Mouse (Mus musculus): ENCODE results near the gene Efna4. TPM values are rescaled to one million over a fixed set of nuclear protein-coding genes. Genes with fewer than 3 reads are reported as not detected.

The Efna4 gene
- polyA plus RNA-seq, 1 experiment from 2014 or later = 9.3 TPM

GRCm38 (mm10) chr3:89315195-89315929 lies 22.5 kb downstream of the Efna4 start:
- no peak overlapping the region for H3K27ac ChIP-seq (ENCODE audit: low read depth, low read length)
- H3K4me3 ChIP-seq (ENCODE audit: low read depth, low read length) = peak overlapping the region; percentile 39
- H3K36me3 ChIP-seq (ENCODE audit: control insufficient read depth, insufficient read depth, low read length) = no peaks in the 10 kb centered on the region
- H3K4me2 ChIP-seq = peak overlapping the region; percentile 72
- H3K9ac ChIP-seq (ENCODE audit: low read depth, low read length) = peak overlapping the region; percentile 66
- 0 out of 2 replicates have a peak, but pooled peaks have one; percentile 28 for ATAC-seq (replicated peaks; ENCODE audit: insufficient number of reproducible peaks, low FRiP score, low TSS enrichment)
- peaks cover 30% of the 10 kb centered on the region for H3K4me1 ChIP-seq (ENCODE audit: control insufficient read depth, insufficient read depth, low read length)
- peaks cover 39% of the 10 kb centered on the region for H3K27me3 ChIP-seq (ENCODE audit: control insufficient read depth, insufficient read depth, low read length)
- 9% methylated on average over 26 of the region's 26 CpGs for WGBS (ENCODE audit: insufficient replicate concordance)
- H3K9me3 ChIP-seq (replicated peaks; ENCODE audit: control insufficient read depth, low read length) = no peaks in the 10 kb centered on the region

- peak overlapping the region; percentile 66 for H3K9ac ChIP-seq (ENCODE audit: low read depth, low read length)
- H3K27me3 ChIP-seq (ENCODE audit: control insufficient read depth, insufficient read depth, low read length) = peaks cover 33% of the 10 kb centered on the region
- H3K4me3 ChIP-seq (ENCODE audit: low read depth, low read length) = no peak overlapping the region
- H3K4me2 ChIP-seq = peak overlapping the region; percentile 72
- peaks cover 24% of the 10 kb centered on the region for H3K4me1 ChIP-seq (ENCODE audit: control insufficient read depth, insufficient read depth, low read length)
- no peak overlapping the region for H3K27ac ChIP-seq (ENCODE audit: low read depth, low read length)
- H3K9me3 ChIP-seq (replicated peaks; ENCODE audit: control insufficient read depth, low read length) = no peaks in the 10 kb centered on the region
- no peaks in the 10 kb centered on the region for H3K36me3 ChIP-seq (ENCODE audit: control insufficient read depth, insufficient read depth, low read length)
- WGBS (ENCODE audit: insufficient replicate concordance) = 42% methylated on average over 2 of the region's 2 CpGs
- ATAC-seq (replicated peaks; ENCODE audit: insufficient number of reproducible peaks, low FRiP score, low TSS enrichment) = no peak
These were observed 23.0 kb downstream of the Efna4 start for GRCm38 (mm10) chr3:89314791-89315190.

GRCm38 (mm10) chr3:89314340-89314739 lies 23.5 kb downstream of the Efna4 start:
- H3K27me3 ChIP-seq (ENCODE audit: control insufficient read depth, insufficient read depth, low read length) = peaks cover 28% of the 10 kb centered on the region
- no peak for ATAC-seq (replicated peaks; ENCODE audit: insufficient number of reproducible peaks, low FRiP score, low TSS enrichment)
- 58% methylated on average over 5 of the region's 5 CpGs for WGBS (ENCODE audit: insufficient replicate concordance)

GRCm38 (mm10) chr3:89308089-89308488 lies 29.7 kb downstream of the Efna4 start:
- Histone ChIP-seq H3K4me3 (ENCODE audit: low read depth, low read length) (no peak overlapping the region), H3K4me2 (no peak overlapping the region), H3K9me3 (replicated peaks; ENCODE audit: control insufficient read depth, low read length) (no peaks in the 10 kb centered on the region), H3K4me1 (ENCODE audit: control insufficient read depth, insufficient read depth, low read length) (no peaks in the 10 kb centered on the region), H3K27me3 (ENCODE audit: control insufficient read depth, insufficient read depth, low read length) (no peaks in the 10 kb centered on the region), H3K27ac (ENCODE audit: low read depth, low read length) (no peak overlapping the region), H3K36me3 (ENCODE audit: control insufficient read depth, insufficient read depth, low read length) (no peaks in the 10 kb centered on the region), H3K9ac (ENCODE audit: low read depth, low read length) (no peak overlapping the region)
- WGBS (ENCODE audit: insufficient replicate concordance) = 7% methylated on average over 9 of the region's 9 CpGs
- ATAC-seq (replicated peaks; ENCODE audit: insufficient number of reproducible peaks, low FRiP score, low TSS enrichment) = peak; percentile 53; the same call in 1 of the 2 replicates

More at GRCm38 (mm10) chr3:89314340-89314739, 23.5 kb downstream of the Efna4 start:
- no peak overlapping the region for H3K4me2 ChIP-seq
- no peak overlapping the region for H3K4me3 ChIP-seq (ENCODE audit: low read depth, low read length)
- no peak overlapping the region for H3K9ac ChIP-seq (ENCODE audit: low read depth, low read length)
- no peak overlapping the region for H3K27ac ChIP-seq (ENCODE audit: low read depth, low read length)
- H3K36me3 ChIP-seq (ENCODE audit: control insufficient read depth, insufficient read depth, low read length) = no peaks in the 10 kb centered on the region
- H3K9me3 ChIP-seq (replicated peaks; ENCODE audit: control insufficient read depth, low read length) = no peaks in the 10 kb centered on the region
- peaks cover 20% of the 10 kb centered on the region for H3K4me1 ChIP-seq (ENCODE audit: control insufficient read depth, insufficient read depth, low read length)

- Histone ChIP-seq H3K4me2 (no peak overlapping the region), H3K9ac (ENCODE audit: low read depth, low read length) (no peak overlapping the region)
These were observed 32.1 kb downstream of the Efna4 start for GRCm38 (mm10) chr3:89305551-89306325.

GRCm38 (mm10) chr3:89305105-89305504 lies 32.7 kb downstream of the Efna4 start:
- no peak for ATAC-seq (replicated peaks; ENCODE audit: insufficient number of reproducible peaks, low FRiP score, low TSS enrichment)
- Histone ChIP-seq H3K4me2 (no peak overlapping the region), H3K4me1 (ENCODE audit: control insufficient read depth, insufficient read depth, low read length) (no peaks in the 10 kb centered on the region), H3K9ac (ENCODE audit: low read depth, low read length) (no peak overlapping the region), H3K27me3 (ENCODE audit: control insufficient read depth, insufficient read depth, low read length) (no peaks in the 10 kb centered on the region), H3K36me3 (ENCODE audit: control insufficient read depth, insufficient read depth, low read length) (no peaks in the 10 kb centered on the region), H3K27ac (ENCODE audit: low read depth, low read length) (no peak overlapping the region), H3K4me3 (ENCODE audit: low read depth, low read length) (no peak overlapping the region), H3K9me3 (replicated peaks; ENCODE audit: control insufficient read depth, low read length) (no peaks in the 10 kb centered on the region)
- 66% methylated on average over 4 of the region's 4 CpGs for WGBS (ENCODE audit: insufficient replicate concordance)

More at GRCm38 (mm10) chr3:89305551-89306325, 32.1 kb downstream of the Efna4 start:
- Histone ChIP-seq H3K36me3 (ENCODE audit: control insufficient read depth, insufficient read depth, low read length) (no peaks in the 10 kb centered on the region), H3K27ac (ENCODE audit: low read depth, low read length) (no peak overlapping the region), H3K9me3 (replicated peaks; ENCODE audit: control insufficient read depth, low read length) (no peaks in the 10 kb centered on the region), H3K27me3 (ENCODE audit: control insufficient read depth, insufficient read depth, low read length) (no peaks in the 10 kb centered on the region), H3K4me3 (ENCODE audit: low read depth, low read length) (no peak overlapping the region), H3K4me1 (ENCODE audit: control insufficient read depth, insufficient read depth, low read length) (no peaks in the 10 kb centered on the region)
- 70% methylated on average over 8 of the region's 8 CpGs for WGBS (ENCODE audit: insufficient replicate concordance)
- ATAC-seq (replicated peaks; ENCODE audit: insufficient number of reproducible peaks, low FRiP score, low TSS enrichment) = no peak

- WGBS (ENCODE audit: insufficient replicate concordance) = 55% methylated on average over 6 of the region's 6 CpGs
- H3K4me1 ChIP-seq (ENCODE audit: control insufficient read depth, insufficient read depth, low read length) = peaks cover 1% of the 10 kb centered on the region; the same call in 1 of the 2 replicates
- no peak overlapping the region for H3K4me3 ChIP-seq (ENCODE audit: low read depth, low read length)
- H3K9ac ChIP-seq (ENCODE audit: low read depth, low read length) = no peak overlapping the region
- no peaks in the 10 kb centered on the region for H3K36me3 ChIP-seq (ENCODE audit: control insufficient read depth, insufficient read depth, low read length)
- H3K27ac ChIP-seq (ENCODE audit: low read depth, low read length) = no peak overlapping the region
- ATAC-seq (replicated peaks; ENCODE audit: insufficient number of reproducible peaks, low FRiP score, low TSS enrichment) = no peak
- H3K27me3 ChIP-seq (ENCODE audit: control insufficient read depth, insufficient read depth, low read length) = no peaks in the 10 kb centered on the region
- H3K4me2 ChIP-seq = no peak overlapping the region
- H3K9me3 ChIP-seq (replicated peaks; ENCODE audit: control insufficient read depth, low read length) = no peaks in the 10 kb centered on the region
These were observed 33.4 kb downstream of the Efna4 start for GRCm38 (mm10) chr3:89304440-89304839.

- no peaks in the 10 kb centered on the region for H3K9me3 ChIP-seq (replicated peaks; ENCODE audit: control insufficient read depth, low read length)
- H3K27me3 ChIP-seq (ENCODE audit: control insufficient read depth, insufficient read depth, low read length) = no peaks in the 10 kb centered on the region
- 59% methylated on average over 2 of the region's 2 CpGs for WGBS (ENCODE audit: insufficient replicate concordance)
- peaks cover 3% of the 10 kb centered on the region; the same call in 1 of the 2 replicates for H3K4me1 ChIP-seq (ENCODE audit: control insufficient read depth, insufficient read depth, low read length)
- H3K4me3 ChIP-seq (ENCODE audit: low read depth, low read length) = no peak overlapping the region
- H3K9ac ChIP-seq (ENCODE audit: low read depth, low read length) = no peak overlapping the region
- no peaks in the 10 kb centered on the region for H3K36me3 ChIP-seq (ENCODE audit: control insufficient read depth, insufficient read depth, low read length)
- no peak for ATAC-seq (replicated peaks; ENCODE audit: insufficient number of reproducible peaks, low FRiP score, low TSS enrichment)
- H3K27ac ChIP-seq (ENCODE audit: low read depth, low read length) = no peak overlapping the region
- no peak overlapping the region for H3K4me2 ChIP-seq
These were observed 37.3 kb downstream of the Efna4 start for GRCm38 (mm10) chr3:89300514-89300913.
